Mouse (Mus musculus): ENCODE results near the gene Grm8.

Gene Grm8

DNA sequence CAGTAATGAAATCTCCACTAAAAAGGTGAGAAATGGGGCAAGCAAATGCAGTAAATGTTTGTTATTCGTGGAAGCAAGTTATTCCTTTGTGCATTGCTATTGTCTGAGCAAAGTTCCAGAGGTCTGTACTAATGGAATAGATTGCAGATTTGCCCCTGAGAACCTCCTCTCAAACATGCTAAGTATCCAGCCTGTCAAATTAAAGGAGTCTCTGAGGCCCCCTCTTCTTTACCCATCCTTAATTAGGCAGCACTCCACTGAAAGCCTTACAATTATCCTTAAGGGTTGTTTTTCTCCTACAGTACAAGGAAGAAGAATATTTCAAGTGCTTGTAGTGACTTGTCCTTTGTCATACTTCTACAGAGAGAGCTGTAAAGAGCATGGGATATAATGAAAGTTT is 617.4 kb downstream of the Grm8 start:
- no peak for DNase-seq

DNA sequence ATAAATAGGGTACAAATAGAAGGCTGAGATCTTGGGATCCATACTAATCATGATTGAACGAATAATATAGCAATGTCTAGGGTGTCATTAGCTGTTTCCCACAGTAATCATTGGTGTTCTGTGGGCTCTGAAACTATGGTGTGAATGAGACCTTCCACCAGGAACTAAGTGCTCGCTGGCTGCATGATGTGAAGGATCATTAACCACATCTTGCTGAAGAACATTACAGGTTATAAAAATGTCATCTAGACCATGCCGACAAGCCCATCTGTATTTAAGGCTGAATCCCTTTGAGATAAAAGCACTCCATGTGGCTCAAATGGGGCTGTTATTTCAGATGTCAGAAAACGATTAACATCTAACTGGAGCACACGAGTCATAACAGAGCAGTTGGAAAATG is 674.0 kb downstream of the Grm8 start:
- no peak for DNase-seq

- no peak for DNase-seq
Measured at GRCm38 (mm10) chr6:27408473-27408872, 726.5 kb downstream of the Grm8 start.

DNA sequence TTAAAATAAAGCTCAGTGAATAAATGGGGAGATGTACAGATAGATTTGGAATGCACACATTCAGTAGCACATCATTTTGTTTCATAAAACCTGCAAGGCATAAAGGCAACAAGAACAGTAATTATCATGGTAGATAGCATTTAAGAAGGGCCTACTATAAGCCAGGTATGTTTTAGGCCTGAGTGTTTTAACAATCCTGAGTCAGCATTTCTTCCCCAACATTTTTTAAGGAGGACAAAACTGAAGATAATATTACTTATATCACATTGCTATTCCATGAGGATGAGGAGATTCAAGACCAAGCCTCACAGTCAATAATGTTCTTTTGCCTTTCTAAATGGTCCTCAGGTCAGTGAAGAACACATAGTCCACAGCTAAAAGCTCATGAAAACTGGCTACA is 762.6 kb downstream of the Grm8 start:
- no peak for DNase-seq

DNA sequence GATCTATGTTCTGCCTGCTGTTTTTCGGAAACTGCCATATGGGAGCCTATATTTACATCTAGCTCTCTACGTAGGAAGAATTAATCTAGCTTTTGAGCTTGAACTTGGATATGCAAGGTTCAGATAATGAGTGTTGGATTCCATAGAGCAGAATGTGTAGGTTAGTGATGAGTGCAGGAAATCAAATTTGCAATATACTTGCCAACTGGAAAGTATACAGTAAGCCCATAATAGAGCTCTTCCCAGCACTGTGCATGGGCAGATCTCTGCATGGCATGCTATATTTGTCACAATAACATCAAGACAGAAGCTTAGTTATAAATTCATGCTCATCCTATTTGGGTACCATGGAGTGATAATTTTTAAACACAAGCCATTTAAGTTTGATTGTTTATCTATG is 763.9 kb downstream of the Grm8 start:
- no peak for DNase-seq

GRCm38 (mm10) chr6:27363775-27364174 is 771.2 kb downstream of the Grm8 start:
- no peak for DNase-seq

GRCm38 (mm10) chr6:27360440-27360839 is 774.5 kb downstream of the Grm8 start:
- DNase-seq, result no peak

DNA sequence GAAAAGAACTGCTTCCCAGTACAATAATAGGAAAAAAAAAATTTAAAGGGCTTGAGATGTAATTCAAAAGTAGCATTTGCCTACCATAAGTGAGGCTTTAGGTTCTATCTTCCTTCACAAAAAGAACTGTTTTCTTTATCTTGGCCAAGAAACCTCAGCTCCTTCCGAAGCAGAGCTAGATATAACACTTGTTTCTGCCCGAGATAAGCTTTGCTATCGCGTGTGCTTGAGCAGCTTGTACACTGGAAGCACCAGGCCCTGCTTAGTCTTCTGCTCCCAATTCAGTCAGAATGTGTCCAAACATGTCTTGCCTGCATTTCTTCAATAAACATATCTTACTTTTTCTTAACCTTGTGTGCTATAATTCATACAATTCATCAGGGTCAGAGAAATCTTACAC is 783.8 kb downstream of the Grm8 start:
- DNase-seq, result no peak

GRCm38 (mm10) chr6:27348272-27348671 is 786.7 kb downstream of the Grm8 start:
- DNase-seq, result no peak

DNA sequence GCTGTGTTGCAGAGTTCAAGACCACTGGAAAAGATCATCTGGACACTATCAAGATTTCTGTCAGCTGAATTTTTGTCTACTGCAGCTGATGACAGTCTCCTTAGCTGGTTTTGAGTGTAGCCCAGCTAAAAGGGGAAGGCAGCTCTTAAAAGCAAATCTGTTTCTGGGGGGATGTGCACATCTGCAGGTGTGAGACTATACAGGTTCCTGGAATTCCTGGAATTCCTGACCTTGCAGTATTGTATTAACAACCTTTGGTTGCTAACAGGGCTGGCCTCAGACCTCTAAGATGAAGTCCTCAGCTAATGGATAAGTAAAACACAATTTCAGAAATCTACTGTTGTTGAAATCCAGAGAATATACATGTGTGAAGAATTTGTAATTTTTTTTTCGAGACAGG is 788.7 kb downstream of the Grm8 start:
- no peak for DNase-seq

GRCm38 (mm10) chr6:27340131-27340530 is 794.8 kb downstream of the Grm8 start:
- no peak for DNase-seq

DNA sequence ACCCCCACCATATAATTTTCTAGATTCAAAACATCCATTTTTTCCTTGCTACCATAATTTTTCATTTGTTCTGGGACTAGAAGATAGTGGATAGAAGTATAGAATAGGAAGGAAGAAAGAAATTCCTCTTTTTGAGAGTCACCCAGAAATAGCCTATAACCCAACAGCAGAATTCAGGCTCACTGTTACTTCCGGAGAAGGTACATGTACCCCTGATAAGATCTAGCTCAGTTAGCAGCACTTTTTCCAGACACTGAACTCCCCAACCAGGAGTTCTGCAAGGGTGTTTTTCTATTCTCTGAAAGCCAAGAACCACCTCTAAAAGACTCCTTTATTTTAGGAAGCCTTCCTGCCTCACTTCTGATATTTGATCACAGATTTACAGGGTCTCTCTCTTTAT is 816.4 kb downstream of the Grm8 start:
- DNase-seq, result no peak

DNA sequence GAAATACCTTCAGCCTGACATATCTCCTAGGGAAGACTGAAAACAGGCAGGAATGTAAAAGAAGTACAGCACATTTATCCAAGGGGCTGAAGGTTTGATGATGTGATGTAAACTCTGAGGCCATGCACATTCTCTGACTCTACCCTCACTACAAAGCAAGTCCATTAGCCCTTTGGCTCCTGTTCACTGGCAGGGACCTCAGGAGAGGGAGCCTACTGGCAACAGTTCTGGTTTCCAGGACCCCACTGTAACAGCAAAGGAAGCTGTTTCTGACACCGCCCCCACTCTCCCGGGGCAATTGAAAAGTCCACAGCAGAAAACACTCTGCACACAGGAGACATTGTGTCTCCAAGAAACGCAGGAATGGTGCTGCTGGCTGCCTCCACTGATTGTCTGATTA is 817.6 kb downstream of the Grm8 start:
- no peak for DNase-seq

- DNase-seq, result no peak
Measured at GRCm38 (mm10) chr6:27316018-27316417, 819.0 kb downstream of the Grm8 start.

GRCm38 (mm10) chr6:27314273-27315009 is 820.5 kb downstream of the Grm8 start:
- no peak for DNase-seq

DNA sequence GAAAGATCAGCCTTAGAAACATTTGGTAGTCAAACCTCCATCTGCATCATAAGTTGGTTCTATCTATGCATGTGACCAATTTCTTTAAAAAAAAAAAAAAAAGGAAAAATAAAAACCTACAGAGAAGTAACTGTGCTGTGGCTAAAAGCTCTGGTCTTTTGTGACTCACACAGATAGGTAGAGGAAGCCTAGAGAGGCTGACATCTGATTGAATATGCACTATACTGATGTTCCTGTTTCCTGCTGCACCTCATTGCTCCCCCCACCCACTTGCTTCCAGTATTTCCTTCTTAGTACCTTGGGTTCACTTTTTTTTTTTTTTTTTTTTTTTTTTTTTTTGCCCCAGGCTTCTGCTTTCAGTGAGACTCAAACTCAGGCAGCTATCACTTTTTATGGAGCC is 824.6 kb downstream of the Grm8 start:
- no peak for DNase-seq

DNA sequence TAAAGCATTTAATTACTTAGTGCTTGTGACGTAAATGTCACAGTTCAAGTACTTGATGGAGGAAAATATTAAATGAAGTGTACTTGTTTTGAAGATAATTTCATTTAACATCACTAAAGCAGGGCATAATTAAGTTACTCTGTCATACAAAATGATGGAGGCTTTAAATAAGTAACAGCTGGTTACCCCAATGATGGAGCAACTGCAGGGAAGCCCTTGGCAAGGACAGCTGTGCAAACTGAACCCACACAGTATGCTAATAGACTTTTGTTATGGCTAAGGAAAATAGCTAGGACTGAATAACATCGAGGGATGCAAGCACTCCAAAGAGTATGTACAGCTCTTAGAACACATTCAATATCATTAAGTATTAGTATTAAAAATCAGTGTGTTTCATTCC is 829.6 kb downstream of the Grm8 start:
- no peak for DNase-seq

DNA sequence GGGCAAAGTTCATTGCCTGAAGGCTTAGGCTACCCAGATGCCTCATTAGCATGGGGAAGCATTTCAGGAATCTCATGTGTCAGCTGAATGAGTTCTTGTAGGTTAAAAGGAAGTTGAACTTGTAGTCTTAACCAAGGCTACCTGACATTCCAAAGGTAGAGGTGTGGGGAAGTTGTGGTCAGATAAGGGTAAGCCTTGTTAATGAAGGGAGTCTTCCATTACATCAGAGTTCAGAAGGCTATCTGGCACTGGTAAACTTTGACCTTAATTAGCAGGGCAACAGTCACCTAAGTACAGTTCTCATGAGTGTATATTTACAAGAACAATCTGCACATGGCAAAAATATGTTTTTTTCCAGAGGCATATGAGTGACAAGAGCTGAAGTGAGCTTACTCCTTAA is 870.0 kb downstream of the Grm8 start:
- no peak for DNase-seq

DNA sequence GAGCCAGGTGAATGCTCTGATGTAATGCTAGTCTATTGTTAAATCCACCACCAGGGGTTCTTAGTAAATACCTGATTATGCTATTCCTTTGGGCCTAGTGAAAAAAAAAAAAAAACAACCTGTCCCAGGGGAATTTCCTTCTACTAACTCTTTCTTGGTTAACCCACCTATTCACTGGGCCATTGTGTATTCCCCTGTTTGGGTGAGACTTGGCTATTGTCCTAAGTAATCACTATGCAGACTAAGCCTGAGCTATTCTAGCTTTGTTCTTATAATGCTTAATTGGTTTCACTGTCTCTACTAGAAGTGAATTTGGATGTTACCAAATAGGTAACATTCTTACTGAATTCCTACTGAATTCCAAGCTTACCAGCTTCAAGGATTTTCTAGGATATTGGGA is 872.4 kb downstream of the Grm8 start:
- no peak for DNase-seq

DNA sequence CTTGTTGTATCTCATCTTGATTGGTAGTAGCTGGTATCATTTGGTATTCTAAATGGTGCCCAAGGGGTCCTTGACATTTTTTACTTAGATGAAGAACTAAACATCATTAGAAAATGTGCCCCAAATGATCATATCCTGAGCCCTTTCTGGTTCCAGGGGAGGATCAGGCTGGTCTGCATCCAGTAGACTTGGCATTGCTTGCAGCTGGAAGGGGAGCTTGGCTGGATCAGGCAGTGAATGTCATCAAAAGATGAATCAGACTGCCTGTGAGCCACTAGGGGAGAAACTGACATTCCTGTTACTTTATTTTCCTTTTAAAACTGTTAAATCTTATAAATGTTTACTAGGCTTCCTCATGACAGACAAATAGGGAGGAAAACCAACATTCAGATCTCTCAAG is 894.6 kb downstream of the Grm8 start:
- no peak for DNase-seq

- DNase-seq, result no peak
Measured at GRCm38 (mm10) chr6:27239968-27240367, 895.0 kb downstream of the Grm8 start.
